Mouse (Mus musculus) layer of hippocampus, adult 6 months (tissue): ENCODE measurements around the gene Gm3182. TPM values are rescaled to one million over a fixed set of nuclear protein-coding genes. Genes with fewer than 3 reads are reported as not detected.

Source experiments
- long read RNA-seq, 2 experiments: library from polyadenylated mRNA; unstranded; transcript quantifications; one replicate each; pipeline ENCODE4 v2.0.0; 2019 to 2020
- polyA plus RNA-seq: library from polyadenylated mRNA; unstranded; fragments of <200 nt; fragmentation: Nextera tagmentation; gene quantifications from 2 replicates; pipeline ENCODE4 v1.2.3, GENCODE M21; 2021

Gm3182 gene
- polyA plus RNA-seq: not detected in 2 replicates
- long read RNA-seq, experiment 1: 0 reads
- long read RNA-seq, experiment 2: 0 reads

GRCm38 (mm10) chr14:4481445-4481844 is at the start of gene Gm3182:
Gene Gm3182, plus strand, starts transcription at chr14:4481745.

Other genes starting within 250 kb of the Gm3182 start
- gene Gm3138, start 232.1 kb upstream of the Gm3182 start, polyA plus RNA-seq: not detected in 2 replicates
- gene Gm3149, start 164.5 kb upstream of the Gm3182 start, polyA plus RNA-seq: not detected in 2 replicates
- 0.44 and 0.53 TPM in 2 replicates for gene 2610042L04Rik, start 147.0 kb upstream of the Gm3182 start, polyA plus RNA-seq
- not detected in 2 replicates for gene Gm3159, start 84.2 kb upstream of the Gm3182 start, polyA plus RNA-seq
- 0.25 and 0.33 TPM in 2 replicates for gene Gm3164, start 66.3 kb upstream of the Gm3182 start, polyA plus RNA-seq
- gene Gm3173, start 50.8 kb upstream of the Gm3182 start, polyA plus RNA-seq: not detected in 2 replicates
- not detected in 2 replicates for gene Gm3047, start 73.7 kb downstream of the Gm3182 start, polyA plus RNA-seq
- not detected in 2 replicates for gene Gm8159, start 150.6 kb downstream of the Gm3182 start, polyA plus RNA-seq
- gene Gm3239, start 182.4 kb downstream of the Gm3182 start, polyA plus RNA-seq: 0.25 and 0.34 TPM in 2 replicates
- gene Gm7876, start 227.5 kb downstream of the Gm3182 start, polyA plus RNA-seq: not detected in 2 replicates
- gene Gm3252, start 245.0 kb downstream of the Gm3182 start, polyA plus RNA-seq: 0.21 and 0.45 TPM in 2 replicates